Mouse (Mus musculus): Measurements from ENCODE around the gene Ccdc51. TPM values are rescaled to one million over a fixed set of nuclear protein-coding genes. Genes with fewer than 3 reads are reported as not detected.

The Ccdc51 gene
- polyA plus RNA-seq (2015; fragmentation: Nextera tagmentation; extraction: Ambion mirVana), result 20.5 and 24.2 TPM in 2 replicates

GRCm38 (mm10) chr9:109082124-109082800 is at the start of gene Ccdc51, which contains the start of gene Tma7:
Ccdc51 (plus strand) TSS chr9:109082493.
Tma7 (minus strand) TSS chr9:109082587.

GRCm38 (mm10) chr9:109038086-109038895 is 44.0 kb upstream of the Ccdc51 start, which contains the start of gene Shisa5:
Shisa5 (plus strand) TSS chr9:109038565.

GRCm38 (mm10) chr9:109059136-109059903 is 23.0 kb upstream of the Ccdc51 start, which contains the start of gene Trex1:
Trex1 (minus strand) TSS chr9:109059734.

GRCm38 (mm10) chr9:109073661-109074573 is 8.4 kb upstream of the Ccdc51 start, which contains the start of gene Atrip:
Atrip (minus strand) TSS chr9:109074124.

GRCm38 (mm10) chr9:109095137-109095982 is 13.1 kb downstream of the Ccdc51 start, which contains the start of gene Plxnb1:
Plxnb1 (plus strand) TSS chr9:109095389.

Other genes with a start within 250 kb of the Ccdc51 start
- gene Slc26a6, start 229.2 kb upstream of the Ccdc51 start, polyA plus RNA-seq (2015; fragmentation: Nextera tagmentation; extraction: Ambion mirVana), result 4.9 and 6.0 TPM in 2 replicates
- gene Tmem89, start 167.9 kb upstream of the Ccdc51 start, polyA plus RNA-seq (2015; fragmentation: Nextera tagmentation; extraction: Ambion mirVana), result 0.17 TPM in 1 of 2 replicates, not detected in the other
- 300 and 412 TPM in 2 replicates for gene Uqcrc1, start 145.9 kb upstream of the Ccdc51 start, polyA plus RNA-seq (2015; fragmentation: Nextera tagmentation; extraction: Ambion mirVana)
- 6.9 and 7.2 TPM in 2 replicates for gene Col7a1, start 128.9 kb upstream of the Ccdc51 start, polyA plus RNA-seq (2015; fragmentation: Nextera tagmentation; extraction: Ambion mirVana)
- gene Ucn2, start 96.5 kb upstream of the Ccdc51 start, polyA plus RNA-seq (2015; fragmentation: Nextera tagmentation; extraction: Ambion mirVana), result 0.30 TPM in 1 of 2 replicates, not detected in the other
- 5.4 and 5.8 TPM in 2 replicates for gene Pfkfb4, start 90.7 kb upstream of the Ccdc51 start, polyA plus RNA-seq (2015; fragmentation: Nextera tagmentation; extraction: Ambion mirVana)
- gene Shisa5, start 43.9 kb upstream of the Ccdc51 start, polyA plus RNA-seq (2015; fragmentation: Nextera tagmentation; extraction: Ambion mirVana), result 120 and 181 TPM in 2 replicates
- 19.0 and 28.9 TPM in 2 replicates for gene Trex1, start 22.8 kb upstream of the Ccdc51 start, polyA plus RNA-seq (2015; fragmentation: Nextera tagmentation; extraction: Ambion mirVana)
- 14.4 and 21.7 TPM in 2 replicates for gene Atrip, start 8.4 kb upstream of the Ccdc51 start, polyA plus RNA-seq (2015; fragmentation: Nextera tagmentation; extraction: Ambion mirVana)
- 801 and 807 TPM in 2 replicates for gene Tma7, start 94 bp downstream of the Ccdc51 start, polyA plus RNA-seq (2015; fragmentation: Nextera tagmentation; extraction: Ambion mirVana)
- gene Plxnb1, start 12.9 kb downstream of the Ccdc51 start, polyA plus RNA-seq (2015; fragmentation: Nextera tagmentation; extraction: Ambion mirVana), result 7.9 and 14.1 TPM in 2 replicates
- 0.18 TPM in 1 of 2 replicates, not detected in the other for gene Fbxw21, start 79.5 kb downstream of the Ccdc51 start, polyA plus RNA-seq (2015; fragmentation: Nextera tagmentation; extraction: Ambion mirVana)
- gene Fbxw13, start 113.5 kb downstream of the Ccdc51 start, polyA plus RNA-seq (2015; fragmentation: Nextera tagmentation; extraction: Ambion mirVana), result not detected in 2 replicates
- not detected in 2 replicates for gene Fbxw20, start 152.3 kb downstream of the Ccdc51 start, polyA plus RNA-seq (2015; fragmentation: Nextera tagmentation; extraction: Ambion mirVana)
- gene Fbxw14, start 205.2 kb downstream of the Ccdc51 start, polyA plus RNA-seq (2015; fragmentation: Nextera tagmentation; extraction: Ambion mirVana), result not detected in 2 replicates

Measured in adrenal gland, postnatal 0 days (tissue).